Mouse (Mus musculus): ENCODE results near the gene Mob3c. TPM values are rescaled to one million over a fixed set of nuclear protein-coding genes. Genes with fewer than 3 reads are reported as not detected.

Mob3c gene
- total RNA-seq (2014; fragmentation: Nextera tagmentation) (7.0 and 9.8 TPM in 2 replicates), total RNA-seq (2017) (14.2 and 19.3 TPM in 2 replicates)

GRCm38 (mm10) chr4:115827888-115828571 lies at the start of gene Mob3c:
TSS of gene Mob3c (plus strand) at chr4:115828092.
- ATAC-seq (replicated peaks; ENCODE audit: low FRiP score, low TSS enrichment, poor library complexity, severe bottlenecking) = peak; percentile 85

GRCm38 (mm10) chr4:115780269-115780668 lies 47.6 kb upstream of the Mob3c start:
- ATAC-seq (replicated peaks; ENCODE audit: low FRiP score, low TSS enrichment, poor library complexity, severe bottlenecking) = no peak

GRCm38 (mm10) chr4:115780918-115781317 lies 47.0 kb upstream of the Mob3c start, which contains the start of gene Tex38:
TSS of gene Tex38 (minus strand) at chr4:115781018.
- ATAC-seq (replicated peaks; ENCODE audit: low FRiP score, low TSS enrichment, poor library complexity, severe bottlenecking) = no peak

- ATAC-seq (replicated peaks; ENCODE audit: low FRiP score, low TSS enrichment, poor library complexity, severe bottlenecking) = no peak
Observed at GRCm38 (mm10) chr4:115782026-115782805, 45.7 kb upstream of the Mob3c start.

- peak; percentile 69 for ATAC-seq (replicated peaks; ENCODE audit: low FRiP score, low TSS enrichment, poor library complexity, severe bottlenecking)
Observed at GRCm38 (mm10) chr4:115784769-115785510, 43.0 kb upstream of the Mob3c start, which contains the start of gene Atpaf1. TSS of gene Atpaf1 (plus strand) at chr4:115784812.

- peak; percentile 55 for ATAC-seq (replicated peaks; ENCODE audit: low FRiP score, low TSS enrichment, poor library complexity, severe bottlenecking)
Observed at GRCm38 (mm10) chr4:115785511-115786034, 42.3 kb upstream of the Mob3c start.

- no peak for ATAC-seq (replicated peaks; ENCODE audit: low FRiP score, low TSS enrichment, poor library complexity, severe bottlenecking)
Observed at GRCm38 (mm10) chr4:115790864-115791263, 37.0 kb upstream of the Mob3c start.

GRCm38 (mm10) chr4:115795360-115795759 lies 32.5 kb upstream of the Mob3c start:
- ATAC-seq (replicated peaks; ENCODE audit: low FRiP score, low TSS enrichment, poor library complexity, severe bottlenecking) = no peak

- ATAC-seq (replicated peaks; ENCODE audit: low FRiP score, low TSS enrichment, poor library complexity, severe bottlenecking) = no peak
Observed at GRCm38 (mm10) chr4:115799981-115800380, 27.9 kb upstream of the Mob3c start.

- ATAC-seq (replicated peaks; ENCODE audit: low FRiP score, low TSS enrichment, poor library complexity, severe bottlenecking) = no peak
Observed at GRCm38 (mm10) chr4:115812326-115812725, 15.6 kb upstream of the Mob3c start.

- ATAC-seq (replicated peaks; ENCODE audit: low FRiP score, low TSS enrichment, poor library complexity, severe bottlenecking) = no peak
Observed at GRCm38 (mm10) chr4:115815606-115816005, 12.3 kb upstream of the Mob3c start.

- no peak for ATAC-seq (replicated peaks; ENCODE audit: low FRiP score, low TSS enrichment, poor library complexity, severe bottlenecking)
Observed at GRCm38 (mm10) chr4:115820199-115820598, 7.7 kb upstream of the Mob3c start.

- no peak for ATAC-seq (replicated peaks; ENCODE audit: low FRiP score, low TSS enrichment, poor library complexity, severe bottlenecking)
Observed at GRCm38 (mm10) chr4:115820944-115821343, 6.9 kb upstream of the Mob3c start.

- no peak for ATAC-seq (replicated peaks; ENCODE audit: low FRiP score, low TSS enrichment, poor library complexity, severe bottlenecking)
Observed at GRCm38 (mm10) chr4:115821431-115821830, 6.5 kb upstream of the Mob3c start.

- ATAC-seq (replicated peaks; ENCODE audit: low FRiP score, low TSS enrichment, poor library complexity, severe bottlenecking) = no peak
Observed at GRCm38 (mm10) chr4:115821928-115822327, 6.0 kb upstream of the Mob3c start.

- ATAC-seq (replicated peaks; ENCODE audit: low FRiP score, low TSS enrichment, poor library complexity, severe bottlenecking) = no peak; the same call in 1 of the 2 replicates
Observed at GRCm38 (mm10) chr4:115824178-115824577, 3.7 kb upstream of the Mob3c start.

- no peak for ATAC-seq (replicated peaks; ENCODE audit: low FRiP score, low TSS enrichment, poor library complexity, severe bottlenecking)
Observed at GRCm38 (mm10) chr4:115825271-115825670, 2.6 kb upstream of the Mob3c start.

GRCm38 (mm10) chr4:115827066-115827465 lies 826 bp upstream of the Mob3c start:
- ATAC-seq (replicated peaks; ENCODE audit: low FRiP score, low TSS enrichment, poor library complexity, severe bottlenecking) = no peak

- ATAC-seq (replicated peaks; ENCODE audit: low FRiP score, low TSS enrichment, poor library complexity, severe bottlenecking) = peak; percentile 25; the same call in 1 of the 2 replicates
Observed at GRCm38 (mm10) chr4:115827535-115827887, 381 bp upstream of the Mob3c start.

GRCm38 (mm10) chr4:115828572-115828902 lies 645 bp downstream of the Mob3c start:
- ATAC-seq (replicated peaks; ENCODE audit: low FRiP score, low TSS enrichment, poor library complexity, severe bottlenecking) = no peak
